9 mouse cellular contexts compared by ENCODE assay signal in genomic region chr3:68053538-68053937, GRCm38 (mm10). TPM values are rescaled to one million over a fixed set of nuclear protein-coding genes. Genes with fewer than 3 reads are reported as not detected.
DNase-seq lines count a peak whose midpoint lies in the region; ATAC-seq and TF ChIP-seq lines count a peak whose summit lies in the region.
"Had no signal": no experiment of that assay in that cellular context is flagged by ENCODE, and none has a peak within 500 bp of the region (broad histone marks: within the 10 kb centered on the region; RNA-seq: fewer than 3 reads in every experiment).

No protein-coding gene starts in this region.

- H3K27ac ChIP-seq in embryonic facial prominence, embryonic 11.5 days (replicated peaks; ENCODE audit: low read depth, low read length) = no peak overlapping the region
- H3K27ac ChIP-seq in embryonic facial prominence, embryonic 10.5 days (replicated peaks) = no peak overlapping the region
- no peak overlapping the region for H3K27ac ChIP-seq in limb, embryonic 14.5 days (replicated peaks; ENCODE audit: low read depth, low read length)
- H3K27ac ChIP-seq in limb, embryonic 10.5 days = no peak overlapping the region
- H3K27ac ChIP-seq in lung, postnatal 0 days (ENCODE audit: low read length) = no peak overlapping the region
- H3K27ac ChIP-seq: macrophage had no signal

- DNase-seq in embryonic facial prominence, embryonic 11.5 days (ENCODE audit: low spot score) = peak; percentile 70
- no peak for DNase-seq in embryonic facial prominence, embryonic 10.5 days (ENCODE audit: low spot score)
- peak; percentile 21 for DNase-seq in limb, embryonic 14.5 days (ENCODE audit: low spot score)
- DNase-seq in limb, embryonic 10.5 days (ENCODE audit: low spot score) = no peak
- peak; percentile 68 for DNase-seq in NIH3T3 (ENCODE audit: low read depth)
- DNase-seq in lung, postnatal 0 days (ENCODE audit: low spot score) = peak; percentile 51
- no peak for DNase-seq in urinary bladder, postnatal 10 days (ENCODE audit: low spot score)
- DNase-seq in thymus, postnatal 36 days = no peak

- H3K4me2 ChIP-seq in embryonic facial prominence, embryonic 11.5 days (ENCODE audit: low read depth, low read length) = no peak overlapping the region
- H3K4me2 ChIP-seq in limb, embryonic 14.5 days (replicated peaks; ENCODE audit: low read depth, low read length, severe bottlenecking) = no peak overlapping the region
- H3K4me2 ChIP-seq in lung, postnatal 0 days (replicated peaks; ENCODE audit: low read depth, low read length) = no peak overlapping the region

- WGBS in embryonic facial prominence, embryonic 11.5 days = 48% methylated on average over 2 of the region's 2 CpGs
- WGBS in embryonic facial prominence, embryonic 10.5 days = 50% methylated on average over 2 of the region's 2 CpGs
- WGBS in limb, embryonic 14.5 days = 48% methylated on average over 2 of the region's 2 CpGs
- WGBS in limb, embryonic 10.5 days = 49% methylated on average over 2 of the region's 2 CpGs
- WGBS in lung, postnatal 0 days = 50% methylated on average over 2 of the region's 2 CpGs

- H3K4me1 ChIP-seq in embryonic facial prominence, embryonic 11.5 days (ENCODE audit: control insufficient read depth, insufficient read depth, low read length) = no peaks in the 10 kb centered on the region
- H3K4me1 ChIP-seq in embryonic facial prominence, embryonic 10.5 days = no peaks in the 10 kb centered on the region
- no peaks in the 10 kb centered on the region for H3K4me1 ChIP-seq in limb, embryonic 14.5 days (ENCODE audit: control insufficient read depth, insufficient read depth, low read length)
- H3K4me1 ChIP-seq in limb, embryonic 10.5 days = no peaks in the 10 kb centered on the region
- no peaks in the 10 kb centered on the region for H3K4me1 ChIP-seq in lung, postnatal 0 days (ENCODE audit: insufficient read depth, low read depth, low read length)

- TF ChIP-seq POLR2A in limb, embryonic 14.5 days (IDR thresholded peaks at IDR 0.05; ENCODE audit: borderline replicate concordance, extremely low read depth, insufficient read depth, insufficient read length) = no peak

- no peak for ATAC-seq in embryonic facial prominence, embryonic 11.5 days (replicated peaks; ENCODE audit: insufficient number of reproducible peaks, low FRiP score, low TSS enrichment, low read depth)
- no peak for ATAC-seq in limb, embryonic 14.5 days (ENCODE audit: low FRiP score, low read depth)
- ATAC-seq in lung, postnatal 0 days = no peak

- H3K4me3 ChIP-seq in embryonic facial prominence, embryonic 11.5 days (ENCODE audit: low read depth, low read length) = no peak overlapping the region
- no peak overlapping the region for H3K4me3 ChIP-seq in embryonic facial prominence, embryonic 10.5 days
- no peak overlapping the region for H3K4me3 ChIP-seq in limb, embryonic 14.5 days (replicated peaks; ENCODE audit: low read length)
- no peak overlapping the region for H3K4me3 ChIP-seq in limb, embryonic 10.5 days
- no peak overlapping the region for H3K4me3 ChIP-seq in lung, postnatal 0 days (ENCODE audit: low read depth, low read length)

- no peaks in the 10 kb centered on the region for H3K27me3 ChIP-seq in embryonic facial prominence, embryonic 11.5 days (ENCODE audit: control insufficient read depth, insufficient read depth, low read length)
- H3K27me3 ChIP-seq in embryonic facial prominence, embryonic 10.5 days (replicated peaks; ENCODE audit: low read depth, poor library complexity, severe bottlenecking) = no peaks in the 10 kb centered on the region; the same call in 1 of the 2 replicates
- H3K27me3 ChIP-seq in limb, embryonic 14.5 days (ENCODE audit: control insufficient read depth, insufficient read depth, low read length) = 0 out of 2 replicates have a peak, but pooled peaks cover 5% of the 10 kb centered on the region
- peaks cover 15% of the 10 kb centered on the region; the same call in 1 of the 2 replicates for H3K27me3 ChIP-seq in limb, embryonic 10.5 days (ENCODE audit: low read depth, poor library complexity, severe bottlenecking)
- H3K27me3 ChIP-seq in lung, postnatal 0 days (replicated peaks; ENCODE audit: insufficient read depth, low read length) = no peaks in the 10 kb centered on the region

- no peak overlapping the region for H3K9ac ChIP-seq in embryonic facial prominence, embryonic 11.5 days (replicated peaks; ENCODE audit: low read length)
- H3K9ac ChIP-seq in limb, embryonic 14.5 days (ENCODE audit: low read depth, low read length, severe bottlenecking) = no peak overlapping the region
- H3K9ac ChIP-seq in lung, postnatal 0 days (replicated peaks; ENCODE audit: low read depth) = no peak overlapping the region

- no peaks in the 10 kb centered on the region for H3K9me3 ChIP-seq in embryonic facial prominence, embryonic 11.5 days (replicated peaks; ENCODE audit: control insufficient read depth, low read length)
- no peaks in the 10 kb centered on the region for H3K9me3 ChIP-seq in embryonic facial prominence, embryonic 10.5 days
- no peaks in the 10 kb centered on the region for H3K9me3 ChIP-seq in limb, embryonic 14.5 days (ENCODE audit: control insufficient read depth, low read length)
- no peaks in the 10 kb centered on the region for H3K9me3 ChIP-seq in limb, embryonic 10.5 days (replicated peaks)
- no peaks in the 10 kb centered on the region for H3K9me3 ChIP-seq in lung, postnatal 0 days (ENCODE audit: low read length)

- no peak for TF ChIP-seq EP300 in lung, postnatal 0 days (IDR thresholded peaks at IDR 0.05)

- H3K36me3 ChIP-seq in embryonic facial prominence, embryonic 11.5 days (replicated peaks; ENCODE audit: control insufficient read depth, insufficient read depth, low read depth, low read length) = no peaks in the 10 kb centered on the region
- no peaks in the 10 kb centered on the region for H3K36me3 ChIP-seq in embryonic facial prominence, embryonic 10.5 days (replicated peaks)
- H3K36me3 ChIP-seq in limb, embryonic 14.5 days (ENCODE audit: control insufficient read depth, insufficient read depth, low read length) = no peaks in the 10 kb centered on the region
- H3K36me3 ChIP-seq in limb, embryonic 10.5 days = no peaks in the 10 kb centered on the region
- H3K36me3 ChIP-seq in lung, postnatal 0 days (ENCODE audit: insufficient read depth, low read length) = no peaks in the 10 kb centered on the region

- peak; percentile 72 for TF ChIP-seq CTCF in lung, postnatal 0 days (IDR thresholded peaks at IDR 0.05)

RNA-seq across cellular contexts. Expression of gene Schip1, which starts 11.1 kb away (rescaled TPM):
- 41.7 and 44.3 TPM in 2 replicates for polyA plus RNA-seq in embryonic facial prominence, embryonic 11.5 days (2014; fragmentation: Nextera tagmentation; extraction: Ambion mirVana)
- 37.8 and 39.4 TPM in 2 replicates for polyA plus RNA-seq in embryonic facial prominence, embryonic 10.5 days (2016; fragmentation: Nextera tagmentation; extraction: Ambion mirVana)
- polyA plus RNA-seq in limb, embryonic 14.5 days (2012; rRNA removed) = 8.9 and 12.1 TPM in 2 replicates
- 17.4 and 18.9 TPM in 2 replicates for polyA plus RNA-seq in limb, embryonic 14.5 days (2014; fragmentation: Nextera tagmentation; extraction: Ambion mirVana)
- polyA plus RNA-seq in limb, embryonic 10.5 days (2016; fragmentation: Nextera tagmentation; extraction: Ambion mirVana) = 22.9 and 28.9 TPM in 2 replicates
- 52.2 and 56.8 TPM in 2 replicates for polyA plus RNA-seq in lung, postnatal 0 days (2015; fragmentation: Nextera tagmentation; extraction: Ambion mirVana)
- polyA plus RNA-seq: macrophage had no signal

Comparison
In these comparisons a context has a peak if more than half of its experiments do, and no peak if none do; other contexts are left out.
1. DNase-seq: peak in embryonic facial prominence, embryonic 11.5 days (single experiment), limb, embryonic 14.5 days (single experiment), NIH3T3 (single experiment) and lung, postnatal 0 days (single experiment); none in embryonic facial prominence, embryonic 10.5 days (single experiment), limb, embryonic 10.5 days (single experiment), urinary bladder, postnatal 10 days (single experiment) and thymus, postnatal 36 days (0 of 2).